Comparison of ENCODE assay signal across 16 mouse cellular contexts in the genomic region with DNA sequence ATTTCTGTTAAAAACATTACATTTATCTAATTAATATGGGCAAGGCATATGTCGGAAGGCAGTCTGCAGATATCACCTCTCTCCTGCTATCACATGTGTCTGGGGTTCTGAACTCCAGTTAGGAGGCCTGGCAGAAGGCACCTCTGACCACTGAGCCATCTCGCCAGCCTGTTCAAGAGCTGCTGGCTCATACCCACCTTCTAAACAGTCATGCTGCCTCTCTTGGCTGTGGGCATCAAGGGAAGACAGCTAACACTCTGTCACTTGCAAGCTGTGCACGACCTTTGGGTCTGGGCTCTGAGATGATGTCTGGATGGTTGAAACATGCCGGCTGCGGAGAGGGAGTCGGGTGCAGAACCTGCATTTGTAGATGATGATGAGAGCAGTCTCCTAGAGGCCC.
"Had no signal": no experiment of that assay in that cellular context is flagged by ENCODE, and none has a peak within 500 bp of the region (broad histone marks: within the 10 kb centered on the region; RNA-seq: fewer than 3 reads in every experiment).

No protein-coding gene starts in this region.

- DNase-seq: heart, postnatal 10 days; heart, postnatal 14 days; heart, postnatal 36 days; heart, postnatal 4 days; kidney, adult 11 months; kidney, adult 18-20 months; kidney, adult 2 months; kidney, adult 8-10 months; kidney, adult 9 months; kidney, postnatal 10 days; kidney, postnatal 14 days; kidney, postnatal 25 days; kidney, postnatal 36 days; kidney, postnatal 4 days; layer of hippocampus, adult 9-11 months; layer of hippocampus, postnatal 36 days had no signal
